Mouse (Mus musculus) cerebellum, adult 2 months (tissue): Measurements from ENCODE around the gene Txnrd2.

Source experiments
- CTCF ChIP-seq: fragments of 200-500 bp; IDR thresholded peaks from 2 replicates; pipeline ENCODE4 v1.5.1; 2011; ENCODE audit warnings: low read depth, mild to moderate bottlenecking, control low read depth, low read length, moderate library complexity, borderline replicate concordance; ENCODE audit not compliant: insufficient read depth
- POLR2A ChIP-seq: fragments of 200-500 bp; IDR thresholded peaks from 2 replicates; pipeline ENCODE4 v1.6.1; 2011; ENCODE audit warnings: low read length, control low read depth, borderline replicate concordance; ENCODE audit not compliant: insufficient read depth

DNA sequence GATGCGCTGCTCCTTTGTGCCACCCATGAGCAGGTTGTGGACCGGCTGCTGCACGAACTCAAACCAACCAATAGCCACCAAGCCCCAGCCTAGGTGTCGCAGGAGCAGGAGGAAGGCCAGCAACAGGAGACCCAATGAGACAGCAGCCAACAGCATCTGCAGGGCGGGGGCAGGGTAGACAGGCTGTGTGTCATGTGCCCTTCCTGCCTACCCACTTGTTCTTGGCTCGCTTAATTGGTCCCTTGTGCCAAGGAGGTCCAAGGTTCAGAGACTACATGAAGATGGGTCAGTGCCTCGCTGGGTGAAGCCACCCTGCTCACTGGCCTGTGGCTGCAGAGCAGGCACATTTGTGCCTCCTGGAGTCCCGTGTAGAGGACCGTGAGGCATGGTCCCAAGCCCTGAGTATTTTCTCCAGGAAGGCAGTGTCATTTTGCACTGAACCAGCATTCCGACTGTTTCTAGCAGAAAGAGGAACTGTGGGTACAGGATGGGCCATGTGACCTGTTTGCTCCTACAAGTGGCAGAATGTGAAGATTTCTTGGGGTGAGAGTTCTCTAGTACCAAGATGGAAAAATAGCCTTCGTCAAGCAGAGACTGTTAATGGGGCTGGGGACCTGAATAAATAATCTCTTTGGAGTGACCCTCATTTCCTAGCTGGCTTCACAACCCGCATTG, 14.2 kb upstream of the Txnrd2 start:
- TF ChIP-seq CTCF = no peak
- TF ChIP-seq POLR2A = no peak
